Mouse (Mus musculus) kidney, adult 2 months (tissue): Measurements from ENCODE around the gene Pgc. TPM values are rescaled to one million over a fixed set of nuclear protein-coding genes. Genes with fewer than 3 reads are reported as not detected.

Source experiments
- DNase-seq: peaks from one replicate; pipeline ENCODE4 v3.0.0; 2021
- H3K27ac ChIP-seq: fragments of 200-500 bp; 2 replicates; pipeline ENCODE4 v1.5.1; 2012; ENCODE audit warnings: low read depth, low read length, control low read depth, inconsistent platforms; ENCODE audit not compliant: insufficient read depth
- H3K27me3 ChIP-seq: fragments of 200-500 bp; replicated peaks from 2 replicates; pipeline ENCODE4 v1.6.1; 2012; ENCODE audit warnings: mild to moderate bottlenecking, moderate library complexity, low read length, inconsistent platforms; ENCODE audit not compliant: control insufficient read depth, insufficient read depth
- H3K36me3 ChIP-seq: fragments of 200-500 bp; 2 replicates; pipeline ENCODE4 v1.6.1; 2012; ENCODE audit warnings: mild to moderate bottlenecking, moderate library complexity, low read length, inconsistent platforms; ENCODE audit not compliant: control insufficient read depth, insufficient read depth
- H3K4me1 ChIP-seq: fragments of 200-500 bp; 2 replicates; pipeline ENCODE4 v1.6.1; 2011; ENCODE audit warnings: low read length; ENCODE audit not compliant: control insufficient read depth, insufficient read depth
- H3K4me3 ChIP-seq: fragments of 200-500 bp; 2 replicates; pipeline ENCODE4 v1.5.1; 2011; ENCODE audit warnings: mild to moderate bottlenecking, low read depth, low read length, control low read depth; ENCODE audit not compliant: insufficient read depth
- CTCF ChIP-seq: fragments of 200-500 bp; conservative IDR thresholded peaks from 2 replicates; pipeline ENCODE4 v1.5.1; 2011; ENCODE audit warnings: low read depth, mild to moderate bottlenecking, control low read depth, low read length, moderate library complexity, mixed read lengths; ENCODE audit not compliant: insufficient read depth, insufficient read length
- POLR2A ChIP-seq: fragments of 200-500 bp; IDR thresholded peaks from one replicate; pipeline ENCODE4 v1.6.1; 2011; ENCODE audit warnings: low read depth, low read length, control low read depth
- WGBS: fragments of 180-500 bp; shearing (Covaris S2); methylation state at CpG from one replicate; pipeline ENCODE4 v1.1.7; 2018; 5-methylcytosine and 5-hydroxymethylcytosine counted together
- polyA plus RNA-seq: library from polyadenylated mRNA; depleted of rRNA; stranded (reverse); fragments of >200 nt; gene quantifications from 2 replicates; pipeline ENCODE4 v1.2.3, GENCODE M21; 2012

The Pgc gene
- polyA plus RNA-seq, 1 experiment = 1.0 TPM

- Histone ChIP-seq H3K27ac (peak within 1 kb of the TSS; percentile 37; the same call in 1 of the 2 replicates), H3K4me1 (peaks cover 10% of the 10 kb centered on the region; the same call in 1 of the 2 replicates), H3K27me3 (no peaks in the 10 kb centered on the region), H3K4me3 (peak within 1 kb of the TSS; percentile 77), H3K36me3 (no peaks in the 10 kb centered on the region)
- TF ChIP-seq CTCF (no peak), POLR2A (no peak)
- peak; percentile 52 for DNase-seq
- 5% methylated on average over 58 of the region's 58 CpGs for WGBS
These were observed 37.8 kb upstream of the Pgc start, which contains the start of gene Frs3 for GRCm38 (mm10) chr17:47688608-47689575. Gene Frs3, plus strand, starts transcription at chr17:47689030.

DNA sequence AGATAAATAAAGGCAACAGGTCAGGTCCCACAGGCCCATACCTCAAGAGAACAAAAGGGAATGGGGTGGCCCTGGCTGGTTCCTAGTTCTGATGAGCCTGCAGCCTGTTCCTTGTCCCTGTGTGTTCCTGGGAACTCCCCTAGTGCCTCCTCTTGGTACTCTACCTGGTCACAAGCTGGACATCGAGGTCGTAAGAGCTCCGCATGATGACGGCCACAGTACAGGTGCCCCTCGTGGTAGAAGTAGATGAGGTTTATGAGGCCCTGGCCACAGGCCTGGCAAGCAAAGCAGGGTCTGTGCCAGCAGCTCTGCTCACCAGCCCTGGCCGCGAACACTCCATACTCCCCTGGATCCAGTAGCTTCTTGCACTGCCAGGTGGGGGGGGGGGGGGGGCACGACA is 36.7 kb upstream of the Pgc start:
- Histone ChIP-seq H3K27me3 (no peaks in the 10 kb centered on the region), H3K36me3 (no peaks in the 10 kb centered on the region), H3K27ac (no peak overlapping the region), H3K4me3 (no peak overlapping the region), H3K4me1 (peaks cover 13% of the 10 kb centered on the region; the same call in 1 of the 2 replicates)
- TF ChIP-seq CTCF = no peak
- TF ChIP-seq POLR2A = no peak
- DNase-seq = no peak
- WGBS = 78% methylated on average over 8 of the region's 8 CpGs

GRCm38 (mm10) chr17:47691650-47692049 is 35.0 kb upstream of the Pgc start:
- H3K36me3 ChIP-seq = no peaks in the 10 kb centered on the region
- 99% methylated on average over 3 of the region's 3 CpGs for WGBS
- TF ChIP-seq CTCF = no peak
- no peak for TF ChIP-seq POLR2A

GRCm38 (mm10) chr17:47693671-47694441 is 32.8 kb upstream of the Pgc start:
- H3K36me3 ChIP-seq = no peaks in the 10 kb centered on the region
- TF ChIP-seq POLR2A (no peak), CTCF (no peak)
- peak overlapping the region; percentile 43 for H3K27ac ChIP-seq
- H3K27me3 ChIP-seq = no peaks in the 10 kb centered on the region
- peaks cover 13% of the 10 kb centered on the region; the same call in 1 of the 2 replicates for H3K4me1 ChIP-seq
- H3K4me3 ChIP-seq = peak overlapping the region; percentile 62
- DNase-seq = peak; percentile 72
- WGBS = 43% methylated on average over 13 of the region's 13 CpGs

More at GRCm38 (mm10) chr17:47691650-47692049, 35.0 kb upstream of the Pgc start:
- H3K4me1 ChIP-seq = peaks cover 13% of the 10 kb centered on the region; the same call in 1 of the 2 replicates
- DNase-seq = no peak
- no peaks in the 10 kb centered on the region for H3K27me3 ChIP-seq
- no peak overlapping the region for H3K27ac ChIP-seq
- no peak overlapping the region for H3K4me3 ChIP-seq

DNA sequence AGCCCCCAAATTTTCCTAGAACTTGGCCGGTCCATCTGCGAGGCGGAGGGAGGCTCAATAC is 32.4 kb upstream of the Pgc start, which contains the start of gene Gm21981:
Gm21981 (minus strand) TSS at position 14 of the 61 bp plus-strand sequence.
- peak within 1 kb of the TSS; percentile 43 for H3K27ac ChIP-seq
- peak within 1 kb of the TSS; percentile 62 for H3K4me3 ChIP-seq
- peaks cover 10% of the 10 kb centered on the region; the same call in 1 of the 2 replicates for H3K4me1 ChIP-seq
- 0% methylated on average over 3 of the region's 3 CpGs for WGBS
- DNase-seq = no peak
- no peaks in the 10 kb centered on the region for H3K27me3 ChIP-seq
- H3K36me3 ChIP-seq = no peaks in the 10 kb centered on the region
- TF ChIP-seq CTCF (no peak), POLR2A (no peak)

GRCm38 (mm10) chr17:47694503-47695336 is 31.9 kb upstream of the Pgc start, which contains the start of gene Prickle4:
Gene Prickle4, minus strand, starts transcription at chr17:47694736.
- peak within 1 kb of the TSS; percentile 62 for H3K4me3 ChIP-seq
- peaks cover 9% of the 10 kb centered on the region; the same call in 1 of the 2 replicates for H3K4me1 ChIP-seq
- TF ChIP-seq POLR2A (peak; percentile 31), CTCF (peak; percentile 74)
- WGBS = under 1% methylated on average over 82 of the region's 82 CpGs
- DNase-seq = peak; percentile 99
- H3K36me3 ChIP-seq = no peaks in the 10 kb centered on the region
- H3K27ac ChIP-seq = peak within 1 kb of the TSS; percentile 43
- H3K27me3 ChIP-seq = no peaks in the 10 kb centered on the region

- peak overlapping the region; percentile 62 for H3K4me3 ChIP-seq
- no peak overlapping the region for H3K27ac ChIP-seq
- no peaks in the 10 kb centered on the region for H3K36me3 ChIP-seq
- H3K4me1 ChIP-seq = peaks cover 15% of the 10 kb centered on the region; the same call in 1 of the 2 replicates
- H3K27me3 ChIP-seq = no peaks in the 10 kb centered on the region
- no peak for DNase-seq
- WGBS = 0% methylated on average over 21 of the region's 23 CpGs
- TF ChIP-seq CTCF (no peak), POLR2A (no peak)
These were observed 31.3 kb upstream of the Pgc start for GRCm38 (mm10) chr17:47695337-47695710.
